Mouse (Mus musculus): ENCODE results near the gene Cacna1c. TPM values are rescaled to one million over a fixed set of nuclear protein-coding genes. Genes with fewer than 3 reads are reported as not detected.

The Cacna1c gene
- polyA plus RNA-seq, 1 experiment from 2014 or later: 6.4 TPM

DNA sequence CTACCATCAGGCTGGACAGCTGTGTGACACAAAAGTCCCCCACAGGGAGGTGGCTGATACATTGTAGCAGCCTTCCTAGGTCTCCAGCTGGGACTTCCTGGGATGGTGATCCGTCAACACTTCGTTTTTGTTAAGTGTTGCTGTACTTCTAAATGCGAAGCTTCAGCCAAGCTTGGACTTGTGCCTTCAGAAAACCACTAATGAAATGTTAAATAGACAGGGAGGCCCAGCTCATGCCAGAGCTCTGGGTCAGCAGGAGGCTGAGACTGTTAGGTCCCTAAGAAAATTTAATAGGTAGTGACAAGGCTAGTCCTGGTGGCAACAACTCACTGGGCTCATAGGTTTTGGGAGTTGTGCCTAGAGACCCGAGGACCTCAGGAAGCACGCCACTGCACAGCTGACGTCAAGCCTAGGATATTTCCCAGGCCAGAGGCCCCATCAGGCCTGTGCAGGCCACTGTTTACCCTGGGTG, 370.8 kb downstream of the Cacna1c start:
- ATAC-seq (replicated peaks): no peak
- no peaks in the 10 kb centered on the region for H3K27me3 ChIP-seq
- H3K27ac ChIP-seq (replicated peaks): no peak overlapping the region
- no peak overlapping the region for H3K4me2 ChIP-seq (replicated peaks)
- no peak overlapping the region for H3K4me3 ChIP-seq
- H3K36me3 ChIP-seq: no peaks in the 10 kb centered on the region
- 58% methylated on average over 6 of the region's 6 CpGs for WGBS
- H3K9ac ChIP-seq (replicated peaks): no peak overlapping the region
- H3K9me3 ChIP-seq: no peaks in the 10 kb centered on the region
- H3K4me1 ChIP-seq: peaks cover 22% of the 10 kb centered on the region

DNA sequence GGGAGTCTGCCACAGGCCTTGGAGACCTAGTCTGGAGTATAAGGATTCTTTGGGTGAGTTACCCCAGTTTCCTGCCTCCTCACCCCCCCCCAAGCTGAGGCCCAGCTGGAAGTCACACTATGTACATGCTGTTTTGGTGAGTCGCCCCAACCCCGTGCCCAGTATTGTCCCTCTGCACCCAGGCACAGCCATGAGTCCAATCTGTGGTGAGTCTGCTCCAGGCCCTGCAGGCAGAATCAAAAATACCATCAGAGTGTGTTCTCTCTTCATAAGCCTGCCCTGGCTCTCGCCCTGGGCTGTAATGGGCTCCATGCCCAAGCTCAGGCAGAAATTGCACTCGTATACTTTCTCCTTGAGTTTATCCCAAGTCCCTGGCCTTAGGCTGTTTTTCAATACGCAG, 374.7 kb downstream of the Cacna1c start:
- WGBS: 82% methylated on average over 5 of the region's 5 CpGs
- H3K4me3 ChIP-seq: no peak overlapping the region
- H3K9me3 ChIP-seq: no peaks in the 10 kb centered on the region
- no peak overlapping the region for H3K4me2 ChIP-seq (replicated peaks)
- H3K4me1 ChIP-seq: peaks cover 11% of the 10 kb centered on the region
- H3K9ac ChIP-seq (replicated peaks): no peak overlapping the region
- no peak for ATAC-seq (replicated peaks)
- H3K27ac ChIP-seq (replicated peaks): no peak overlapping the region
- H3K27me3 ChIP-seq: no peaks in the 10 kb centered on the region
- H3K36me3 ChIP-seq: no peaks in the 10 kb centered on the region

DNA sequence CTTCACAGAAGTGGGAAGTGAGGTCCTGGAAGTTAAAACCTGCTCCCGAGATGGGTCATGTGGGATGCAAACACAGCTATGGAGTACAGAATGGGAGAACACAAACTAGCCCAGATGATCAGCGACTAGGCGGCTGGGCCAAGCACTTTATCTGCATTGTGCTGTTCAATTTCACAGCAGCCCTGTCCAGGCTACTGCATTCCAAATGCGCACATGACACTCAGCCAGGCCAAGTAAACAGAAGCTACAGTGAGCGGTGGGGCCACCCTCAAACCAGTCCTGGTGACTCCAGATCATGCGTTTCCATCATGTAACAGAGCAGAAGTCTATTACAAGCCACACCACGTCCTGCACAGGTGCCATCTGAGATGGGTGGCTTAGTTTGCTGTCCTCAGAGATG, 376.6 kb downstream of the Cacna1c start:
- WGBS: 84% methylated on average over 7 of the region's 7 CpGs
- H3K4me3 ChIP-seq: no peak overlapping the region
- no peaks in the 10 kb centered on the region for H3K9me3 ChIP-seq
- no peak overlapping the region for H3K4me2 ChIP-seq (replicated peaks)
- no peaks in the 10 kb centered on the region for H3K27me3 ChIP-seq
- H3K36me3 ChIP-seq: no peaks in the 10 kb centered on the region
- no peak overlapping the region for H3K27ac ChIP-seq (replicated peaks)
- no peak for ATAC-seq (replicated peaks)
- H3K9ac ChIP-seq (replicated peaks): no peak overlapping the region
- peaks cover 3% of the 10 kb centered on the region; the same call in 1 of the 2 replicates for H3K4me1 ChIP-seq

DNA sequence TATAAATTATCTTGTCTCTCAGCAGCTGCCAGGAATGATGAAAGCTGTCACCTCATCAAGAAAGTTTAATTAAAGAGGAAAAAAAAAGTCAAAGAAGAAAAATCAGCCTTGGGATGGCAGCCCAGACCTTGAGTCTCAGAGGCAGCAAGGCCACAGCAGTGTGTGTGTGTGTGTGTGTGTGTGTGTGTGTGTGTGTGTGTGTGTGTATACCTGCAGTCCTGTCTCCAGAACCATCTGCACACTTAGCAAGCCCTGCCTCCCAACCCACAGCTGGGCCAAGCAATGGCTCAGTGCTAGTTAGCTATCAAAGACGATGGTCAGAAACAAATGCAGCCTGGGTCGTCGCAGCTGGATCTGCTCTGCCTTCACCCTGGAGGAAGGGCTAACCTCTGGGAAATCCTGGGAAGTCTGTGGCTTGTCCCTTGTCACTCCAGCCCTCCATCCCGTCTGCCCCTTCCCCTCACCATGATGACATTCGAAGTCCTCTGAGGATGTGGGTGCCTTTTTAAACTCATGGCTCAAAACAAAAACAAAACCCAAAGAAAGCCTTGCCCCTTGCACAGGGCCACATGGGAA, 378.2 kb downstream of the Cacna1c start:
- Histone ChIP-seq H3K9me3 (no peaks in the 10 kb centered on the region), H3K27ac (replicated peaks) (no peak overlapping the region), H3K36me3 (no peaks in the 10 kb centered on the region), H3K4me1 (peaks cover 3% of the 10 kb centered on the region; the same call in 1 of the 2 replicates), H3K4me3 (no peak overlapping the region), H3K27me3 (no peaks in the 10 kb centered on the region), H3K9ac (replicated peaks) (no peak overlapping the region), H3K4me2 (replicated peaks) (no peak overlapping the region)
- 0 out of 2 replicates have a peak, but pooled peaks have one; percentile 38 for ATAC-seq (replicated peaks)
- WGBS: 72% methylated on average over 5 of the region's 5 CpGs

DNA sequence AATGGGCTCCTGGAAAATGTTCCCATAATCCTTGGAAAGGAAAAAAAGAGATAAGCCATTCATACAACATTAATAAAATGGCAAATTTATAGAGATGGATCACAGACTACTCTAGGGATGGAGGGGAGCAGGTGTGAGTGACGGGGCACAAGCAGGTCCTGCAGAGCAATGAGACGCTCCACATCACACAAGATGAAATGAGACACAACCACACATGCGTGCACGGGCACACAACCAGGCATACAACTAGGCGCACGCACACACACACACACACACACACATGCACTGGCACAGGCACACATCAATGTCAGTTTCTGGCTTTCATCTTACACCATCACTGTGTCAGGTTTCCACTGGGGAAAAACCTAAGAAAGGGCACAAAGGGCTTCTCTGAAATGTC, 380.0 kb downstream of the Cacna1c start:
- no peak for ATAC-seq (replicated peaks)
- Histone ChIP-seq H3K4me2 (replicated peaks) (no peak overlapping the region), H3K9me3 (no peaks in the 10 kb centered on the region), H3K4me1 (peaks cover 3% of the 10 kb centered on the region; the same call in 1 of the 2 replicates), H3K4me3 (no peak overlapping the region), H3K27ac (replicated peaks) (no peak overlapping the region), H3K9ac (replicated peaks) (no peak overlapping the region), H3K36me3 (no peaks in the 10 kb centered on the region), H3K27me3 (no peaks in the 10 kb centered on the region)
- WGBS: 89% methylated on average over 6 of the region's 6 CpGs

DNA sequence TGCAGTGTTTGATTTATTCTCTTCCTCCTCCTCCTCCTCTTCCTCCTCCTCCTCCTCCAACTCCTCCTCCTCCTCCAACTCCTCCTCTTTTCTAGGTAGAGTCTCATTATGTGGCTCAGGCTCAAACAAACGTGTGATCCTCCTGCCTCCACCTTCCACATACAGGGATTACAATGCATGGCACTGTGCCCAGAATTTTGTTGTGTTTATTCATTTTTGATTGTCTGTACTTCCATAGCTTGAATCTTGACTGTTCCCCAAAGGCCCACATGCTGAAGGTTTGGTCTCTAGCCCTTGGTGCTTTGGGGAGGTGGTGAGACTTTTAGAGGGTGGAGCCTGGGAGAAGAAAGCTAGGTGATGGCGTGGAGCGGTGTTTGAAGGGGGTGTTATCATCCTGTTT, 383.7 kb downstream of the Cacna1c start:
- H3K9ac ChIP-seq (replicated peaks): no peak overlapping the region

DNA sequence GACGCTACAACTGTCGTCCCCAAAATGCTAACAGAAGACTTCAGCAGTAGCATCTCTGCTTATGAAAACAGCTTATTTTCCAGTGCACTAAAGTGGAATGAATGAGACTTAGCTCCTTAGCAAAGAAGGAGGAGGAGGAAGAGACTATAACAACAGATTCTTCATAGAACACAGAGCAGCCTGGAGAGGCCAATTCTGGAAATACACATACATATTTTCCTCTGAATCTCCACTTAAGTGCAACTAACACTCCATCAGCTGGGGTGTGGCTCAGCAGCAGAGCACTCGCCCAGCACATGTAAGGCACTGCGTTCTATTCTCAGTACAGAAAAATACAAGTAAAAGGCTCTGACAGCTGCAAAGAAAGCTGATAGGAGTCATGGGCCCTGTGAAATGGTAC, 384.2 kb downstream of the Cacna1c start:
- ATAC-seq (replicated peaks): no peak
- 85% methylated on average over 4 of the region's 4 CpGs for WGBS
- H3K27me3 ChIP-seq: no peaks in the 10 kb centered on the region

More for the DNA sequence above, 383.7 kb downstream of the Cacna1c start:
- Histone ChIP-seq H3K27me3 (no peaks in the 10 kb centered on the region), H3K27ac (replicated peaks) (no peak overlapping the region), H3K4me1 (peaks cover 7% of the 10 kb centered on the region; the same call in 1 of the 2 replicates), H3K9me3 (no peaks in the 10 kb centered on the region), H3K4me2 (replicated peaks) (no peak overlapping the region), H3K4me3 (no peak overlapping the region), H3K36me3 (no peaks in the 10 kb centered on the region)
- ATAC-seq (replicated peaks): no peak
- WGBS: 66% methylated on average over 3 of the region's 3 CpGs

DNA sequence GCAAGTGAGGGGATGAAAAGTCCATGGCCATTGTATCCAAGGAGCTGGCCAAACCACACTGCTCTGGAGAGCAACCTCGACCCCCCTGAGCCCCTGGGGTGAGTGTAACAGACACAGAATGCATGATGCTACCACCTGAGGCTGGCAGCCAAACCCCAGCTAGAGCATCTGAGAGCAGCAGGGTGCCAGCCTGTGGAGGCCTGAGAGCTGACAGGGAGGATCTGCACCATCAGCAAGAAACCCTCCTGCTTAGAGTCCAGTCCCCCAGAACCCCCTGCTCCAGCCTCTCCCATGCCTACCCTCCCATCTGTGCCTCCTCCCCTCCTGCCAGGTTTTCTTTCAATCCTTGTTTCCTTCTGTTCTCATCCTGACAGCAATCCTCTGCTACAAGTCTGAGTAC, 385.4 kb downstream of the Cacna1c start:
- H3K36me3 ChIP-seq: no peaks in the 10 kb centered on the region
- no peak overlapping the region for H3K27ac ChIP-seq (replicated peaks)
- ATAC-seq (replicated peaks): 0 out of 2 replicates have a peak, but pooled peaks have one; percentile 29
- H3K9ac ChIP-seq (replicated peaks): no peak overlapping the region
- no peaks in the 10 kb centered on the region for H3K27me3 ChIP-seq
- H3K4me3 ChIP-seq: no peak overlapping the region
- 19% methylated on average over 1 of the region's 1 CpGs for WGBS
- H3K4me2 ChIP-seq (replicated peaks): no peak overlapping the region
- H3K9me3 ChIP-seq: no peaks in the 10 kb centered on the region
- peaks cover 7% of the 10 kb centered on the region; the same call in 1 of the 2 replicates for H3K4me1 ChIP-seq

More for the DNA sequence above, 384.2 kb downstream of the Cacna1c start:
- no peak overlapping the region for H3K27ac ChIP-seq (replicated peaks)
- no peak overlapping the region for H3K9ac ChIP-seq (replicated peaks)
- no peak overlapping the region for H3K4me3 ChIP-seq
- no peak overlapping the region for H3K4me2 ChIP-seq (replicated peaks)
- H3K4me1 ChIP-seq: peaks cover 7% of the 10 kb centered on the region; the same call in 1 of the 2 replicates
- H3K36me3 ChIP-seq: no peaks in the 10 kb centered on the region
- H3K9me3 ChIP-seq: no peaks in the 10 kb centered on the region

DNA sequence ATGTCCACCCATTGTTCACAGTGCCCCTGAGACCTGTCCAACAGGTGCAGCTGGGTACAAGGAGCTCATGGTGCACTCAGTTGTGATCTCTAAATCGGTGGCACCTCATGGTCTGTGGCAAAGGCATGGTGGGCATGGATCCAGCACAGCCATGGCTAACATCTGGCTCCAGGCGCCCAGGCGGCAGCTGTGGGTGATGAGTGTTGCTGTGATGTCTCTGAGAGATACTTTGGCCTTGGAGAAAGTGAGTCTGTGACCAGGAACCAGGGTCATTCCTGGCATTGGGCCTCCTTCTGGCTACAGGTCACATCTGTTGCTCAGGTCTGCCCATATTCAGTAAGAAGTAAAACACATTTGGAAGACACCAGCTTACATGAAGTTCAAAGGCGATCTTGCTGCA, 391.1 kb downstream of the Cacna1c start:
- H3K9me3 ChIP-seq: no peaks in the 10 kb centered on the region
- 95% methylated on average over 4 of the region's 4 CpGs for WGBS
- no peaks in the 10 kb centered on the region for H3K27me3 ChIP-seq
- no peak overlapping the region for H3K4me3 ChIP-seq
- no peak for ATAC-seq (replicated peaks)
- H3K9ac ChIP-seq (replicated peaks): no peak overlapping the region
- peaks cover 15% of the 10 kb centered on the region for H3K4me1 ChIP-seq
- no peak overlapping the region for H3K4me2 ChIP-seq (replicated peaks)
- H3K36me3 ChIP-seq: no peaks in the 10 kb centered on the region
- H3K27ac ChIP-seq (replicated peaks): no peak overlapping the region

DNA sequence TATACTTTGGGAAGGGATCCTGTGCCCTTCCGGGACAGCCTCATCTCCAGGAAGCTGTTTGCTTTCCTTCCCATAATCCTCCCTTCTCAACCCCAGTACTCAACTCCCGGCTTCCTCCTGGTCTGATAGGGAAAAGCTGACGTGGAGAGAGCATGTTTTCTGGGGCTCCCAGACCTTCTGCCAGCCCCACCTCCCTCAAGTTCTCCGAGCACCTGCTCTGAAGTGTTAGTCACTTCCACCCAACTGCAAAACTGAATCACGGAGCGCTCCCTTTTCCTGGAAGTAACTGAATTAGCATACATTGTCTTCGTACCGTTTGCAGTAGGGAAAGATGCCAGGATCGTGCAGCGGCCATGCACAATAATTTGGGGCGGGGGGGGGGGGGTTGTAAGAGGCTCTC, 393.9 kb downstream of the Cacna1c start:
- H3K9ac ChIP-seq (replicated peaks): no peak overlapping the region
- 33% methylated on average over 11 of the region's 11 CpGs for WGBS

DNA sequence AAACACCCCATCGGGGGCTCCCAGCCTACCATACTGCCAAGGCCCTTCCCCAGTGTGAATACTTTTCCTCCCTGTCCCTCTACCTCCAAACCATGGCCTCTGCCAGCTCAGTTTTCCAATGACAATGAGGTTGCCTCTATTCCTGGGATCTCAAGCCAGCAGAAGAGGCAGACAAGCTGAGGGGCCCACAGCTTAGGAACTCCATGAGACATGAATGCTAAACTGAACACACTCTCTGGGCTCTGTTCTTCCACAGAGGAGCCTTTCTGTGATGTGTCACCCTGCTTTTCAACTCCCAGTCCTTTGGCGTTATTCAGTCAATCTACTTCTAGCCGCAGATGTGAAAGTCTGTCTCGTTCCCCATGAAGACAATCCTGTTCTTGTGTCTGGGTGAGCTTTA, 399.8 kb downstream of the Cacna1c start:
- Histone ChIP-seq H3K4me3 (no peak overlapping the region), H3K4me1 (peaks cover 16% of the 10 kb centered on the region), H3K27me3 (no peaks in the 10 kb centered on the region), H3K36me3 (no peaks in the 10 kb centered on the region), H3K9me3 (no peaks in the 10 kb centered on the region), H3K27ac (replicated peaks) (no peak overlapping the region), H3K4me2 (replicated peaks) (no peak overlapping the region), H3K9ac (replicated peaks) (no peak overlapping the region)
- ATAC-seq (replicated peaks): no peak
- 79% methylated on average over 4 of the region's 4 CpGs for WGBS

More for the DNA sequence above, 393.9 kb downstream of the Cacna1c start:
- H3K27me3 ChIP-seq: no peaks in the 10 kb centered on the region
- H3K27ac ChIP-seq (replicated peaks): no peak overlapping the region
- peaks cover 15% of the 10 kb centered on the region for H3K4me1 ChIP-seq
- 0 out of 2 replicates have a peak overlapping the region, but pooled peaks have one; percentile 3 for H3K4me2 ChIP-seq (replicated peaks)
- H3K36me3 ChIP-seq: no peaks in the 10 kb centered on the region
- ATAC-seq (replicated peaks): no peak
- H3K9me3 ChIP-seq: no peaks in the 10 kb centered on the region
- no peak overlapping the region for H3K4me3 ChIP-seq

DNA sequence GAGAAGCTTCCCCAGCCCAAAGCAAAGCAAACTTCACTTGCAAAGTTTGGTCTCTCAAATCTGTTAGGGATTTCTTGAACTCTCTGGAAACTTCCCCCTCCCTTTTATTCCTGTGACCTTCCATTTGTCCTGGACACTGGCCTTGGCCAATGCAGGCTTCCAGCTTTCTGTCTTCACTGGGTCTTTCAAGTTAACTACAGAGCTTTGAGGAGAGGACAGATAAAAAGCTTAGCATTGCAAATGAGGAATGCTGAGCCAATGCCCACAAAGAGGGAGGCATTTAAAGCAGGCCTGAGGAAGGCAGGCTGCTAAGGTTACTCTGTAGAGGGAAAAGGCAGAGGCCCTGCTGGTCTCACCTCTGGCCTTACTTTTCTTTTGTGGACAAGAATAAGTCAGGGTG, 400.5 kb downstream of the Cacna1c start:
- Histone ChIP-seq H3K9me3 (no peaks in the 10 kb centered on the region), H3K9ac (replicated peaks) (no peak overlapping the region), H3K4me2 (replicated peaks) (no peak overlapping the region), H3K4me1 (peaks cover 19% of the 10 kb centered on the region), H3K36me3 (no peaks in the 10 kb centered on the region), H3K27ac (replicated peaks) (no peak overlapping the region), H3K27me3 (no peaks in the 10 kb centered on the region), H3K4me3 (no peak overlapping the region)
- ATAC-seq (replicated peaks): no peak

DNA sequence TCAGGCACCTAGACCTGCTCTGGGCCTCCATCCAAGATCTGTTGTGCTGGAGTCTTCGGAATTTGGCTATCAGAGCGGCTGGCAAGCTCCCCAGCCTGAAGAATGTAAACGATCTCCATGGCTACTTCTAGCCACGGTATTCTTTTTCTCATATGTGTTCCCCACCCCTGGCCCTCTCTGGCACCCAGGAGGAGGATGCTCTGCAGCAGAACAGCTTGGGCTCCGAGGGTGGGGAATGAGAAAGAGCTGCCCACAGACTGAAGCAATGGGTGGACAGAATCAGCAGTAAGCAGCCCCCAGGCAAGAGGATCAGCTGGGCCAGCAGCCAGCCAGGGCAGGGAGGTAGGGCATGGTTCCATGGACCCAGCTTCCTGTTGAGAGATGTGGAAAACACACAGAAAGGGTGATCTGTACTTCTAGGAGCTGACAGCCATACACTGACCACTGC, 404.3 kb downstream of the Cacna1c start:
- Histone ChIP-seq H3K9me3 (no peaks in the 10 kb centered on the region), H3K27me3 (no peaks in the 10 kb centered on the region), H3K4me2 (replicated peaks) (0 out of 2 replicates have a peak overlapping the region, but pooled peaks have one; percentile 0), H3K36me3 (no peaks in the 10 kb centered on the region), H3K27ac (replicated peaks) (peak overlapping the region; percentile 51), H3K9ac (replicated peaks) (no peak overlapping the region), H3K4me3 (no peak overlapping the region), H3K4me1 (peaks cover 19% of the 10 kb centered on the region)
- peak; percentile 68 for ATAC-seq (replicated peaks)
- 18% methylated on average over 5 of the region's 5 CpGs for WGBS

All from forebrain, embryonic 15.5 days (tissue).